Mouse (Mus musculus): ENCODE data around the gene Tjp3.

DNA sequence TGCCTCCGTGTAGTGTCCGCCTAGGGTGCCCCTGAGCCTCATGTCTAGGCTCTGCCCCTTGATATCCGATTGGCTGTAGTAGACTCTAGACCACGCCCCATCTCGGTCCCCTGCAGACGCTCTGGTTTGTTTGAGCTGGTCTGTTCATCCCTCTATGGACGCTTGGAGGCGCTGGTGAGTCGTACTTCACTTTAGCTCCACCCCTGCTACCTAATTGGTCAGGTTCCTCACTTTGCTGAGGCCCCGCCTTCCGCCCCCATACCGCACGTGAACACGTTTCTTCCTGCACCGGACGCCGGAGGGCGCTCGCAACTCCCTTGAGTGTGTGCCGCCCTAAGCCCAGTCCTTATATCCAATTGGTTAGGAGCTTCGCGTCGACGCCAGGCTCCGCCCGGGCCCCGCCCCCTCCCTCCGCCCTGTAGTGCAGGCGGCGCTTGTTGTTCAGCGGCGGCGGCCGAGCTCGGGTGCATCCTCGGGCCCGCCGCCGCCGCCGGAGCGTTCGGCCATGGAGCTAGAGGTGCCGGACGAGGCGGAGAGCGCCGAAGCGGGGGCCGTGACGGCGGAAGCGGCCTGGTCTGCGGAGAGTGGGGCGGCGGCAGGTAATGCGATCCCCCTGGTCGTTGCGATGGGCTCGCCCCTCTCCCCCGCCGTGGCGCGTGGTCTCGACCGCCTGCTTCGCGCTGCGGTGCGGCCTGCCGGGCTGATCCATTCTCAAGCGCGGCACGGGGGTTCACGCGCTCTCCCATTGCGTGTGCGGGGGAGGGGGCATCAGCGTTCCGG is 1.4 kb upstream of the Tjp3 start, which contains the start of gene Pip5k1c:
- peak; percentile 80 for TF ChIP-seq CTCF (IDR thresholded peaks at IDR 0.05; ENCODE audit: extremely low read depth, insufficient read depth, insufficient read length, insufficient replicate concordance)
- TF ChIP-seq POLR2A (IDR thresholded peaks at IDR 0.05; ENCODE audit: low read depth, low read length), result peak; percentile 83

All from spleen, adult 2 months (tissue).